Mouse (Mus musculus) small intestine, adult 2 months (tissue): ENCODE data around the gene Reln.

Experiments used
- CTCF ChIP-seq: fragments of 200-500 bp; IDR thresholded peaks from 2 replicates; pipeline ENCODE4 v1.5.1; 2012; ENCODE audit warnings: low read depth, mild to moderate bottlenecking, control low read depth, inconsistent platforms, low read length, moderate library complexity, mixed read lengths; ENCODE audit not compliant: insufficient replicate concordance, insufficient read length; ENCODE audit errors: extremely low read depth
- POLR2A ChIP-seq: fragments of 200-500 bp; IDR thresholded peaks from 2 replicates; pipeline ENCODE4 v1.6.1; 2012; ENCODE audit warnings: low read depth, mild to moderate bottlenecking, control low read depth, inconsistent platforms, low read length, moderate library complexity

- TF ChIP-seq POLR2A: no peak
- no peak for TF ChIP-seq CTCF
Measured at GRCm38 (mm10) chr5:22302309-22302708, 42.2 kb downstream of the Reln start.
